Mouse (Mus musculus): ENCODE measurements around the gene Dhrs1. TPM values are rescaled to one million over a fixed set of nuclear protein-coding genes. Genes with fewer than 3 reads are reported as not detected.

Gene Dhrs1
- polyA plus RNA-seq, 1 experiment = 122 TPM

DNA sequence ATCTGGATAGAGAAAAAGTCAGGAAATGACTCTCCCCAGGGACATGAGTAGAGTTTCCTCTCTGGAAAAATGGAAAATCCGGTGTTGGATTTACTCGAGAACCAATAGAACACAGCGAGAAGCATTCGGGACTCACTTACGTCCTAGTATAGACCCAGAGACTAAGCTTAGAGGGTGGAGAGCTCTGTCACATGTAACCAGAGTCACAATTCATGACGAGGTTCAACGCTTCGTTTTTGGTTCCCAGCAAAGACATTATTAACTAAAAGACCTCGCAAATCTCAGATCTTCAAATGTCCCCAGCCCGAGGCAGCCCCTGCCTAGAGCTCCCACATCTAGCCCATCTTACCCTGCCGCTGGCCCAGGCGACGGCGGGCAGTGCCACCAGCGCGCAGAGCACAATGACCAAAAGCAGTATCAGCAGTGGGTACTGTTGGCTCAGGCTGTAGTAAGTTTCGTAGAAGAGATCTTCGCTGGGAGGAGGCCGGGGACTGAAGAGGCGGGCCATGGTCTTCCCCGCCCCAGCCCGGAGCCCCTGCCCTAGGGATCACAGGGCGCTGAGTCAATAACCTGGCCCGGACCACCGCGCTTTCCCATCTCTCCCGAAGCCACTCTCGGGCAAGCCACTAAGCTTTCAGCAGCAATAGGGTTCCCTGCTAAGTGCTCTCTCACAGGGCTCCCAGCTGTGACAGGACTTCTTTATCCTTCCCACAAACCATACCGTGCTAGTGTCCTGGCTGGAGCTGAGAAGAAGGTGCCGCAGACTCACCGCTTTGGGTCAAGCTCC, 37.9 kb upstream of the Dhrs1 start:
- Histone ChIP-seq H3K4me1 (ENCODE audit: control insufficient read depth, insufficient read depth, low read length) (no peaks in the 10 kb centered on the region), H3K27me3 (ENCODE audit: control insufficient read depth, insufficient read depth, low read length) (no peaks in the 10 kb centered on the region; the same call in 1 of the 2 replicates), H3K27ac (ENCODE audit: insufficient read depth, low read length) (no peak overlapping the region), H3K4me3 (replicated peaks; ENCODE audit: insufficient read depth, low read depth, low read length) (no peak overlapping the region)
- DNase-seq = peak in 1 of 2 experiments; percentile 0
- TF ChIP-seq CTCF (IDR thresholded peaks at IDR 0.05; ENCODE audit: borderline replicate concordance, insufficient read depth, low read depth, low read length) = no peak
- no peak for TF ChIP-seq POLR2A (IDR thresholded peaks at IDR 0.05; ENCODE audit: borderline replicate concordance, insufficient read depth, low read length)
- WGBS = 1% methylated on average over 31 of the region's 31 CpGs

DNA sequence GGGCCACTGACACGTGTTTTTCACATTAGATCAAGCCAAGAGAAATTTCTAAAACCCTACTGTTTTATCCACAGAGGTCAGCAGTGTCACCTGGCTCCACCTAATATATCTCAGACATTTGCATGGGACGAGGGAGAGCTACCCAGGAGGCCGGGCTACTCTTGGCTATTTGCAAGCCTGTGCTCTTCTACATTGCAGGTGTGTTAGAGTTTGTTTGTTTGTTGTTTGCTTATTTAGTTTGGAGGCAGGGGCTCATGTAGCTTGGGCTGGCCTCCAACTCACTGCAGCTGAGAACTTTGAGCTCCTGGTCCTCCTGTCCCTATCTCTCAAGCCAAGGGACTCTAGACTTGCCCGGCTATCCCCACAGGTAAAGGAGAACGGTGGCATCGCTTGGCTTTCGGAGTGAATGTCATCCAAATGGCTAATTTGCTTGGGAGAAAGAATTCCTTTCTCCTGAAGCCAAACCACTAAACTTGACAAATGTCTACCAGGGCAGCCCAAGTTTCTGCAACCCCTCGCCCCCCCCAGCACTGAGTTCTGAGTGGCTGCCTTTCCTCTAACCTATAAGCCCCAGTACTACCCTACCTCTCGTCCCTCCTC, 37.0 kb upstream of the Dhrs1 start:
- WGBS = 62% methylated on average over 9 of the region's 9 CpGs
- no peak for TF ChIP-seq POLR2A (IDR thresholded peaks at IDR 0.05; ENCODE audit: borderline replicate concordance, insufficient read depth, low read length)
- no peak for TF ChIP-seq CTCF (IDR thresholded peaks at IDR 0.05; ENCODE audit: borderline replicate concordance, insufficient read depth, low read depth, low read length)
- H3K27ac ChIP-seq (ENCODE audit: insufficient read depth, low read length) = no peak overlapping the region
- DNase-seq = peak; percentile 0 to 4
- no peaks in the 10 kb centered on the region for H3K4me1 ChIP-seq (ENCODE audit: control insufficient read depth, insufficient read depth, low read length)
- no peaks in the 10 kb centered on the region; the same call in 1 of the 2 replicates for H3K27me3 ChIP-seq (ENCODE audit: control insufficient read depth, insufficient read depth, low read length)
- no peak overlapping the region for H3K4me3 ChIP-seq (replicated peaks; ENCODE audit: insufficient read depth, low read depth, low read length)

DNA sequence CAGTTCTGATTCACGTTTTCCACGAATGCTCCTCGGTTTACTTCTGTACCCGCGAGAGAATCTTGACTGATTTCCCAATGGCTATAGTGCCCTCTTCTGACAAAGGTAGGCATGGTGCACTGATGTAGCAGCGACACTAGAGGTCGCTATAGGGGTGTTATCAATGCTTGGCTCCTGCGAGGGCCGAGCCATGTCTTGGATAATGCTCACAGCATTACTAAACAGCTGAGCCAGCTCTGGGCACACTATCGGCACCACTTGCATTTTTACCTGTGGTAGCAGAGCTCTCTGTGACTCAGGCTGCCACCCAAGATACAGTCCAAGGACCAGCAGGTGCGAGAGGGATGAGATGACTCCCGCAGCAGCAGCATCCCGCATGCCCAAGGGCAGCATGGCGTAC, 35.8 kb upstream of the Dhrs1 start:
- peak; percentile 60 to 71 for DNase-seq
- Histone ChIP-seq H3K4me1 (ENCODE audit: control insufficient read depth, insufficient read depth, low read length) (no peaks in the 10 kb centered on the region), H3K4me3 (replicated peaks; ENCODE audit: insufficient read depth, low read depth, low read length) (peak overlapping the region; percentile 11), H3K27me3 (ENCODE audit: control insufficient read depth, insufficient read depth, low read length) (no peaks in the 10 kb centered on the region; the same call in 1 of the 2 replicates), H3K27ac (ENCODE audit: insufficient read depth, low read length) (no peak overlapping the region)
- WGBS = 13% methylated on average over 14 of the region's 14 CpGs
- TF ChIP-seq CTCF (IDR thresholded peaks at IDR 0.05; ENCODE audit: borderline replicate concordance, insufficient read depth, low read depth, low read length) = peak; percentile 93
- TF ChIP-seq POLR2A (IDR thresholded peaks at IDR 0.05; ENCODE audit: borderline replicate concordance, insufficient read depth, low read length) = no peak

DNA sequence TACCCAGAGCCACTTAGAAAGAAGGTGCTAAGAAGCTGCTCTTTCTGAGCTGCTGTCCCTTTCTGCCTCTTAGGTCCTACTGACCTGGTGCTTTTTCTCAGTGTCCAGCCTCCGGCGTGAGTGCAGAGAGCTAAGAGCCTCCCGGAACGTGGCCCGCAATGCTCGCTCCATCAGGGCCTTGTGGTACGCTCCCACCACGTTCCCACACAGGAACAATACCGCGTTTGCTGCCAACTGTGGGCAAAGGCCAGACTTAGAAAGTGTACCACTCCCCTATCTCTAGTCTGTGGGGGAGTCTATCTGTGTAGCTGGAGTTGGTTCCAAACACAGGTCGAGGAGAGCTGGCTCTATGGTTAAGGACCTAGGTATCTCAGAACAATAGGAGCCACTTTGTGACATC, 35.2 kb upstream of the Dhrs1 start:
- Histone ChIP-seq H3K4me1 (ENCODE audit: control insufficient read depth, insufficient read depth, low read length) (no peaks in the 10 kb centered on the region), H3K27me3 (ENCODE audit: control insufficient read depth, insufficient read depth, low read length) (no peaks in the 10 kb centered on the region; the same call in 1 of the 2 replicates), H3K4me3 (replicated peaks; ENCODE audit: insufficient read depth, low read depth, low read length) (no peak overlapping the region), H3K27ac (ENCODE audit: insufficient read depth, low read length) (no peak overlapping the region)
- peak in 1 of 2 experiments; percentile 9 for DNase-seq
- TF ChIP-seq POLR2A (IDR thresholded peaks at IDR 0.05; ENCODE audit: borderline replicate concordance, insufficient read depth, low read length) = no peak
- no peak for TF ChIP-seq CTCF (IDR thresholded peaks at IDR 0.05; ENCODE audit: borderline replicate concordance, insufficient read depth, low read depth, low read length)
- WGBS = 77% methylated on average over 11 of the region's 11 CpGs

DNA sequence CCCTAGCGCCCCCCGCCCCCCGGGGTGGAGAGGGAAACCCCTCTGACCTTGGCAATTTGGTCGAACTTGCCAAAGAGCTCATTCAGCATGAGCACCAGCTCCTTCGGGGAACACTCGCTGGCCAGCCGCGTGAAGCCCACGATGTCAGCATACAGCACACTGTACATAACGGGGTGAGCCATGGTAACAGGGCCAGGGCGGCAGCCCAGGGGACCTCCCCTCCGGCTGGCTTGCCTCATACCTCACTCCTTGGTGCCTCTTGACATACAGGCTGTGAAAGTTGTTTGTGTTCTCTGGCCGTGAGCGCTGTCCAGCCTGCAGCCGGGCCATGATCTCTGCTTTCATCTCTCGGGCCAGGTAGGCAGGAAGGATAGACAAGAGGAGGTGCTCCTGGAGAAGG, 34.2 kb upstream of the Dhrs1 start:
- Histone ChIP-seq H3K27ac (ENCODE audit: insufficient read depth, low read length) (no peak overlapping the region), H3K4me3 (replicated peaks; ENCODE audit: insufficient read depth, low read depth, low read length) (no peak overlapping the region), H3K4me1 (ENCODE audit: control insufficient read depth, insufficient read depth, low read length) (no peaks in the 10 kb centered on the region), H3K27me3 (ENCODE audit: control insufficient read depth, insufficient read depth, low read length) (no peaks in the 10 kb centered on the region; the same call in 1 of the 2 replicates)
- DNase-seq = peak in 1 of 2 experiments; percentile 4
- TF ChIP-seq CTCF (IDR thresholded peaks at IDR 0.05; ENCODE audit: borderline replicate concordance, insufficient read depth, low read depth, low read length) = no peak
- no peak for TF ChIP-seq POLR2A (IDR thresholded peaks at IDR 0.05; ENCODE audit: borderline replicate concordance, insufficient read depth, low read length)
- 62% methylated on average over 16 of the region's 16 CpGs for WGBS

DNA sequence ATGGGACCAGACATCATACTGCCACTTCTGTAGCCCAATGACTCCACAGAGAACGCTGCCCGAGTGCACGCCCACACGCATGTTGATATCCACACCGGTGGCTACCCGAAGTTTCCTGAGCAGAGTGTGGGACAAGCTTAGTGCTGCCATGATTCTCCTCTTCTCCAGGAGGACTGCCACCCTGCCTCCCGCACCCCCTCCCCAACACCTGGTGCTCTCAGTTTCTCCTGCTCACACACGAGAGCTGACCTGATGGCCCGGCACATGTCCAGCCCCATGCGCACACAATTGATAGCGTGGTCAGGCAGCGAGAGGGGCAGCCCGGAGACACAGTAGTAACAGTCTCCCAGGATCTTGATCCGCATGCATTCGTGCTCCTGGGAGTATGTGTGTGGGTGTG, 33.2 kb upstream of the Dhrs1 start:
- Histone ChIP-seq H3K4me1 (ENCODE audit: control insufficient read depth, insufficient read depth, low read length) (no peaks in the 10 kb centered on the region), H3K27me3 (ENCODE audit: control insufficient read depth, insufficient read depth, low read length) (no peaks in the 10 kb centered on the region; the same call in 1 of the 2 replicates), H3K27ac (ENCODE audit: insufficient read depth, low read length) (no peak overlapping the region), H3K4me3 (replicated peaks; ENCODE audit: insufficient read depth, low read depth, low read length) (no peak overlapping the region)
- peak in 1 of 2 experiments; percentile 3 for DNase-seq
- no peak for TF ChIP-seq POLR2A (IDR thresholded peaks at IDR 0.05; ENCODE audit: borderline replicate concordance, insufficient read depth, low read length)
- TF ChIP-seq CTCF (IDR thresholded peaks at IDR 0.05; ENCODE audit: borderline replicate concordance, insufficient read depth, low read depth, low read length) = no peak
- WGBS = 88% methylated on average over 15 of the region's 15 CpGs

DNA sequence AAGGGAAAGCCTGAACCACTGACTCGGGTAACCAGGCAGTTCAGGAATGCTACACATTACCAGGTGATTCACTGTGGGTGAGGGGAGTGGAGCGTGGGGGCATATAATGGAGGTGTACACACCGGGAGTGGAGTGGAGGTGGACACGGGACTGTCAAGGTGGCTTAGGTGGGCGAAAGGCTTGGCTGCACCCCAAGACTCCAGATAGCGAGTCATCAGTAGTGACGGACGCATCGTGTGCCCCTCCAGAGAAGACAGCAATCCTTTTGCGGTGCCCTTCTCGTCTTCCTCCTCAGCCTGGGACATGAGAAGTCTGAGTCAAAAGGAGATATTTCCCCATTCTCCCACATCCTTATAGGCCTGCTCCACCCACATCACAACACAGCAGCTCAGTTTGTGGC, 32.3 kb upstream of the Dhrs1 start:
- Histone ChIP-seq H3K4me1 (ENCODE audit: control insufficient read depth, insufficient read depth, low read length) (no peaks in the 10 kb centered on the region), H3K27me3 (ENCODE audit: control insufficient read depth, insufficient read depth, low read length) (no peaks in the 10 kb centered on the region; the same call in 1 of the 2 replicates), H3K4me3 (replicated peaks; ENCODE audit: insufficient read depth, low read depth, low read length) (no peak overlapping the region), H3K27ac (ENCODE audit: insufficient read depth, low read length) (no peak overlapping the region)
- 86% methylated on average over 11 of the region's 11 CpGs for WGBS
- peak in 1 of 2 experiments; percentile 1 for DNase-seq
- TF ChIP-seq CTCF (IDR thresholded peaks at IDR 0.05; ENCODE audit: borderline replicate concordance, insufficient read depth, low read depth, low read length) = no peak
- no peak for TF ChIP-seq POLR2A (IDR thresholded peaks at IDR 0.05; ENCODE audit: borderline replicate concordance, insufficient read depth, low read length)
